Mouse (Mus musculus): ENCODE results near the gene Cps1.

- TF ChIP-seq CTCF (IDR thresholded peaks at IDR 0.05; ENCODE audit: low read depth) = no peak
- TF ChIP-seq EP300 (optimal IDR thresholded peaks at IDR 0.05) = no peak
Observed at GRCm38 (mm10) chr1:67223666-67224065, 100.8 kb downstream of the Cps1 start.
